Mouse (Mus musculus): ENCODE measurements around the gene Mxra8.
A peak's percentile ranks its signal among the peaks of the same experiment; 100 is the strongest.

Gene Mxra8

DNA sequence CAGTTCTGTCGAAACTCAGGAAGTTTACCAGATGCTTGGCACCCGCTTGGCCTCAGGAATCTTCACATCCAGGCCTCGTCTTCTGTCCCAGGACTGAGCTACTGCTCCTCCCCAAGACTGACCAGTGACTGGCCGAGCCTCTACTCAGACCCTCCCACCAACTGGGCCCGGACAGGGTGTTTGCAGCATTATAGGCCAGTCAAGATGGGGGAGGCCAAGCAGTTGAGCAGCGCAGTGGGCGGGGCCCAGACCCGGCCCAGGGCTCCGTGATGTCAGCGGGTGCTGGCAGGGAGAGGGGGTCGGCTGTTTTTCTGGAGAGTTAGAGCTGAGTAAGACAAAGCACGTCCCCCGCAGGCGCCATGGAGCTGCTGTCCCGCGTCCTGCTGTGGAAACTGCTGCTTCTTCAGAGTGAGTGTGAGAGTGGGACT, at the start of gene Mxra8:
Mxra8 (plus strand) TSS at position 198 of the 428 bp plus-strand sequence.
- DNase-seq = peak in 1 of 2 experiments; percentile 37

DNA sequence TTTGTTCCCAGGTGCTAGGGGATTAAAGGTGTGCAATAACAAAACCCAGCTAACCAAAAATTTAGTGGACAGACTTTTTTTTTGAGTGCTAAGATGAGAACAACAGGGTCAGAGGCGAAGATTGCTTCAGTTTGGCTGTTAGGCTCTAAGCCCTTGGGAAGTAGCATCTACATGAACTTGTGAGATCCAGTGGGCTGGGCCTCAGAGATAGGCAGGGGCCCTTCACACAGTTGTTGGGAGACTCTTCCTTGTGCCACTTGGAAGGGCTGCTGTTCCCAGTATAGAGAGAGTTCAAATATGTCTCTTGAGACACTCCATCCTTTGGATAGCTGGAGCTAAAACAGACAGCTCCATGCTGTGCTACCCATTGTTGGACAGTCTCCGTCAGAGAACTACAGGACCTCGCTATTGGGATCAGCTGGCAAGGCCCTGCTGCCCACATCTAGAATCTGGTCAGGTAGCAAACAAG, 49.4 kb upstream of the Mxra8 start, which contains the start of gene Ankrd65:
Ankrd65 (plus strand) TSS at position 419 of the 469 bp plus-strand sequence.
- no peak for DNase-seq

DNA sequence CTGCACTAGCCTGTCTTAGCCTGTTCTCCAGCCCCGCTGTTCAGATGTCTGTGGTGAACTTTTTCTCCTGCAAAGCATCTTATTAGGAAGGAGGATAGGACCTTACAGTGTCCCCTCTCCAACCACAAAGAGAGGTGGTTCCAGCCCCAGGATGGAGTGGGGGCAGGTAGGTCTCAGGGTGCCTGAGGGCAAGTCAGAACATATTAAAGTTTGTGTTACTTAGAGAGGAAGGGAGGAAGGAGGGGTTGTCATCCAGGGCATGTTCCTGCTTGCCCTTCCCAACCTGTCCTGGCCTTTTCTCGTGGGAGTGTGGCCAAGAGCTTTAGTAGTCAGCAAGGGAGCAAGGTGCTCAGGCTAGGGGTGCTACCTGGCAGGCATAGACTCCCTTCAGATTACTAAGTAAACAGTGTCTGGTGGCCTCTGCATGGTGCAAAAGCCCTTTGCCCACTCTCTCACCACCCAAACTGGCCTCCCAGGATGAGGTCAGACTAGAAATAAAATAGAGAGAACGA, 48.8 kb upstream of the Mxra8 start:
- no peak for DNase-seq

DNA sequence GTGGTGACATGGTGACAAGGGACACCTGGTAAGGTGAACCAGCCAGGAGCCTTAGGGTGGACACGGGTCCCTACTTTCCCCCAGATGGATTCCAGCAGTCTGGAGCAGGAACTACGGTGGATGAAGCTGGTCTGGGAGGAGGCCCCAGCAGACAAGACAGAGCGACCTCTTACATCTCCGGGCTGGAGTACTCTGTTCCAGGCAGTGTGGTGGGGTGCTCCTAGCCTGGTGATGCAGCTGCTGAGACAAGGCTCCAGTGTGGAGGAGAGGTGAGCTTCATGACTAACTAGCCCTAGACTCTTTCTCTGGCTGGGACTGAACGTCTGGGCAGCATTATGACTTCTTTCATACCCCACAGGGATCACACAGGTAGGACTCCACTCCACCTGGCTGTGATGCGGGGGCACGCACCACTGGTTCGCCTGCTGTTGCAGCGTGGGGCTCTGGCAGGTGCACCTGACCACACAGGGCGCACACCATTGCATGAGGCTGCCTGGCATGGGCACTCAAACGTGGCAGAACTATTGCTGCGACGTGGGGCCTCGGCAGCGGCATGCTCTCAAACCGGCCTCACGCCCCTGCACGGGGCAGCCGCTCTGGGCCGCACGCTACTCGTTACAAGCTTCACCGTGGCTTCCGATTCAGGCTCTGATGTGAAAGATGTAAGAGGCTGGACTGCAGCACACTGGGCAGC, 48.1 kb upstream of the Mxra8 start:
- DNase-seq = no peak

DNA sequence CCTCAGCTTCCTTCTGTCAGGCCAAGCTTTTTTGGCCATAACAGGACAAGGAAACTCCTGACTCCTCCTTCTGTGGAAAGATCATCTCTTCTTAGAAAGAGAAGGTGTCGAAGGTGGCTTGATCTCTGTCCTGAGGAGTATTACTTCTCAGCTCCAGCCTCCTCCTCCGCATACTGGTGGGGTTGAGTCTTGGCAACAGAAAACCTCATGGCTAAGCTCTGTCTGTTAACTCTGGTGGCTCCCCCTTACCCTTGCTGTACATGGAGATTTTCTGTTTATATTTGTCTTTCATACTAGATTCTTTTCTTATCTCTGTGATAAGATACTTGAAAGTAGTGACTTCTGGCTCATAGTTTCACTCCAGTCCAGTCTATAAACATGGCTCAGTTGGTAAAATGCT, 45.8 kb upstream of the Mxra8 start:
- DNase-seq = no peak

DNA sequence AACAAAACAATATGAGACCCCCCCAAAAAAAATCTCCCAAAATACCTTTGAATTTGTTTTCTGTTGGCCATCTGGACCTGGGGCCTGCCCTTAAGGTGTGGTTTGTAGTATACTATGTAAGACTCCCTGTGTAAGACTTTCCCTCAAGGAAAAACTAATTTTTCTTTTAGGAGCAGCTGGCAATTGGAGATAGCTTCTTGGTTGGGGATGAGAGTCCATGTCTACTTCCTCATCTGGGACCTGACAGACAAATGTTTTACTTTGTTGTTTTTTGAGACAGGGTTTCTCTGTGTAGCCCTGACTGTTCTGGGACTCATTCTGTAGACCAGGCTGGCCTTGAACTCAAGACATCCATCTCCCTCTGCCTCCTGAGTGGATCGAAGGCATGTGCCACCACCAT, 37.4 kb upstream of the Mxra8 start:
- DNase-seq = no peak

DNA sequence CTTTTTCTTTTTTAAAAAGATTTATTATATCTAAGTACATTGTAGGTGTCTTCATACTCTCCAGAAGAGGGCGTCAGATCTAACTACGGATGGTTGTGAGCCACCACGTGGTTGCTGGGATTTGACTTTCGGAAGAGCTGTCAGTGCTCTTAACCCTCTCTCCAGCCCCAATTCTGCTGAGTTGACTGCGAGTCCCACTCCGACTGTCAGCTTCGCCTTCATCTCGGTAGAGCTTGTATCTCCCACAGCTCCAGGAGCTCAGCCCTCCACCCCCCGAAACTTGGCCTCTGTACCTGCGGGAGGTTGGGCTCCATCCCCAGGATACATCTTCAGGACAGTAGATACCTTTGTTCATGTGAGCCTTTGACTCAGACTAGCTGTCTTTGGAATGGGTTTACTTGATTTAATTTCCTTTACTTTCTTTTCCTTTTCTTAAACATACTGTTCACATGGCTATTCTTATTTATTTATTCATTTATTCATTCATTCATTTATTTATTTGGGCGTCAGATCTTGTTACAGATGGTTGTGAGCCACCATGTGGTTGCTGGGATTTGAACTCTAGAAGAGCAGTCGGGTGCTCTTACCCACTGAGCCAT, 36.6 kb upstream of the Mxra8 start, which contains the start of gene Mrpl20:
Mrpl20 (plus strand) TSS at position 138 of the 599 bp plus-strand sequence.
- DNase-seq = no peak

DNA sequence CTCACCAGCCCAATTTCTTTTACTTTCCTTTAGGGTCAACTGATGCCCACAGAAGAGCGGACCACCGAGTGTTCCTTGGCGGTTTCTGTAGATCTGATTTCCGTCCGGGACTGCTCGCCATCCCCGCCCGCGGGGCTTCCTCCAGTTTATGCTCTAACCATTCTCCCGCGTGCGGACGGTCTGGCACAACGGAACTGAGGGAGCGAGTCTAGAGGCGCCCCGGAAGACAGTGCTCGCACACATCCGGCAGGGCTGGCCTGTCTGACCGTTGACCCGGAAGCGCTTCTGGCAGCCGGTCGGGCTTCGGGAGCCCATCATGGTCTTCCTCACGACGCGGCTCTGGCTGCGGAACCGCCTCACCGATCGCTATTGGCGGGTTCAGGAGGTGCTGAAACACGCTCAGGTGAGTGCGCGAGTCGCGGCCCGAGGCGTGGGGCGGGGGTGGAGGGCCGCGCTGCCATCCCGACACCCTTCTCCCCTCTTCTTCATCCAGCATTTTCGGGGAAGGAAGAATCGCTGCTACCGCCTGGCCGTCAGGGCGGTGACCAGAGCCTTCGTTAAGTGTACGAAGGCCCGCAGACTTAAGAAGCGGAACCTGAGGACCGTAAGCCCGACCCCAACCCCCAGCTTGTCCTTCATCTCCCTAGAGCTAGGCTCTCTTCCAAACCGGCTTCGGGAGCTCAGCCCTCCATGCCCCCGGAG, 36.0 kb upstream of the Mxra8 start:
- peak; percentile 89 to 92 for DNase-seq

DNA sequence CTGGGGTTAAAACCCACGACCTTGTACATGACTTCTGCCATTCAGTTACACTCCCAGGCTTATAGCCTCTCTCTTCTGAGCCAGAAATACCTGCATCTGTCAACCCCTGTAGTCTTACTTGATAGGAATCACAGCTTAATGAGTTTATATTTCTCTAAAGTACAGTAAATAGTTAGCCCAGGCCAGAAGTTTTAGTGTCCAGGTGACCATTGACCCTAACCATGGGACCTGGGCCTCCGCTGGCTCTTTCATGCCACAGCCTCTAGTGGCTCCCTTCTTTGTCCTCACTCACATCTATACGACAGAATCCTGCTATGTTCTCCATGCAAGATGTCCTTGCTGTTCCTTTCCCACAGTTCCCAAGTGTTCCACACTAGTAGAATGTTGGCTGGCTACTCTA, 31.6 kb upstream of the Mxra8 start:
- DNase-seq = no peak

DNA sequence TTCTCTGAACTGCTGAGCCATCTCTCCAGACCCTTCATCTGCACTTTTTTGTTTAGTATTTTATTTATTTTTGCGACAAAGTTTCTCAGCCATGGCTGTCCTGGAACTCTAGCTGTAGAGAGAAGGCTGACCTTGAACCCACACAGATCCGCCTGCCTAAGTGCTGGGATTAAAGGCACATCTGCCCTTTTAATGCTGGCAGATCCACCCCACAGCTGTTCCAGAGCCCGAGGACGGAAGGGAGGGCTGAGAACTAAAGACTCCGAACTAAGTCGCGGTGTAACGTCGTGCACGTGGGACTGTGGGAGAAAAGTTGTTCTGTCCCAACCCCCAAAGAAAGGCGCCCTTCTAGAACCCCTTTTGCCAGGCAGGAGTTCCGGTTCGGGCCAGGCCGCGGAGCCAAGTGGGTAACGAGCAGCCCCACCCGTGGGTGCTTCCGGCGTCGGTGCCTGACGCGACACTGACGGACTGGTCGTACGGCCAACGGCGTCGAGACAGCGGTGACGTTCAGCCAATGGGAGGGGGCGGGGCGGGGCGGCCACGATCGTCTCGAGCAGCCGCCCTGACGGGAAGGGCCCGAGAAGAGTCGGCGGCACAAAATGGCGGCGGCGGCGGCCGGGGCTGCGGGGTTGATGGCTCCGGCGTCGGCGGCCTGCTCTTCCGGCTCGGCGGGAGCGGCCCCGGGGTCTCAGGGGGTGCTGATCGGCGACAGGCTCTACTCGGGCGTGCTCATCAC, 27.4 kb upstream of the Mxra8 start, which contains the start of gene Ccnl2:
Ccnl2 (plus strand) TSS at position 561 of the 736 bp plus-strand sequence.
- peak; percentile 92 to 94 for DNase-seq

DNA sequence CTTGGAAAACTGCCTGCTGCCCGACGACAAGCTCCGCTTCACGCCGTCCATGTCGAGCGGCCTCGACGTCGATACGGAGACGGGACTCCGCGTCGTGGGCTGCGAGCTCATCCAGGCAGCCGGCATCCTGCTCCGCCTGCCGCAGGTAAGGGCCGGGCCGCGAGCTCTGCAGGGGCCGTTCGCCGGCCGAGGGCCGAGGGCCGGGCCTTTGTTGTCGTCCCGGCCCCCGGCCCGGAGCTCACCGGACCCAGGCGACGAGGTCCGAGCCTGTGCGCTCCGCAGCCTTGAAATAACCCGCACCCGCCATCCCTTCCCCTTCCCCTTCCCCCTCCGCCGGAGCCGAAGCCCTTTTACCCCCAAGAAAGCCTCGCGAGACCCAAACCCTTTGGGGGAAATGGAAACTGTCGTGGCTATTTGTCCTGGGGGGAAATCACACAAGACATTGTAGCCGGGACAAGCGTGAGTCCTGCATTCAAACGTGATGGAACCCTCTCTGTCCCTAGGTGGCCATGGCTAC, 26.8 kb upstream of the Mxra8 start:
- no peak for DNase-seq

DNA sequence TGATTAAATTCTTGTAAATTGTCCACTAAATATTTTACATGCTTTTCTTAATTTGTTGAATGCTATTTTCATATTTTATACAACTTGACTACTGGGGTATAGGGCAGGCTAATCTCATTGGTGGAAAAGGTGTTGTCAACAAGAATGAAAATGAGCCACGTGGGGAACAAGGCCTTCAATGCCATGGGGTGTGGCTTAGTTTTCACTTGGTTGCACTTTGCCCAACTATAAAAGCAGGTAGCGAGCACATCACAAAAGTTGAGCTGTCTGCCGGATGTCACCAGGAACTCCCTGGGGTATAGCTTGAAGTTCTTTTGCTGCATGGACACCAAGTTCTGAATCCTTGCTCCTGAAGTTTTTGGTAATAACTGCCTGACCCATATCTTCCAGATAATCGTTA, 21.9 kb upstream of the Mxra8 start:
- DNase-seq = no peak

DNA sequence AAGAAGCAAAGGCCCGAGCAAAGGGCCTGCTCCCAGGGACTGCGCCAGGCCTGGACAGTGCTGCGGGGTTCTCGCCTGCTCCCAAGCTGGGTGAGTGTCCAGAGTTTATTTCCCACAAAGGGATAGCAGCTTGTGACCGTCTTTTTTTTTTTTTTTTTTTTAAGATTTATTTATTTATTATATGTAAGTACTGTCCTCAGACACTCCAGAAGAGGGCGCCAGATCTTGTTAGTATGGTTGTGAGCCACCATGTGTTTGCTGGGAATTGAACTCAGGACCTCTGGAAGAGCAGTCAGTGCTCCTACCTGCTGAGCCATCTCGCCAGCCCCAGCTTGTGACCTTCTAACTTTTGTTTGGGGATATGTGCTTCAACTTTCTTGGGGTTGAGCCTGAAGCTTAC, 18.5 kb upstream of the Mxra8 start:
- DNase-seq = no peak

DNA sequence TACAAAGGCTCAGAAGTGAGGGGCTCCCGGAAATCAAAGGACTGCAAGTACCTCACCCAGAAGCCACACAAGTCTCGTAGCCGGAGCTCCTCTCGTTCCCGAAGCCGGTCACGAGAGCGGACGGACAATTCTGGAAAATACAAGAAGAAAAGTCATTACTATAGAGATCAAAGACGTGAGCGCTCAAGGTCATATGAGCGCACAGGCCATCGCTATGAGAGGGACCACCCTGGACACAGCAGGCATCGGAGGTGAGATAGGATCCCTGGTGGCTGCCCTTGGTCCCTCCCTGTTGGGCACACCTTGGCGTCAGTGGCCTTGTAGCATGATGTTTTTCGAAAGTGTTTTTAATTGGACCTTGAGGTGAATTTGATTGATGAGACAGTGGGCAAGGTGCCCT, 16.0 kb upstream of the Mxra8 start:
- no peak for DNase-seq

DNA sequence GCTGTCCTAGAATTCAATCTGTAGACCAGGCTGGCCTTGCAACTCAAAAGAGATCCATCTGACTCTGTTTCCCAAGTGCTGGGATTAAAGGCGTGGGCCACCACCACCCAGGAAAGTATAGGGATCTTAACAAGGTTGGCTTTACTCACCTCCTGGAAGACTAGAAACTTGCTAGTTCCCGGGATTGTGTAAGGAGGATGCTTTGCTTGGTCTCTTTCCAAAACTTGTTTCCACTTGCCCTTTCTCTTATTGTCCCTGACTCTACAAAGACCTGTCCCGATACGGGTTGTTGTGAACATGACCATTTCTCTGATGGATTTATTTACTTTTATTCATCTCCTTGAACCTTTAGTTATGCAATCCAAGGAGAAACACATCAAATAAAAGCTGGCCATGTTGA, 9.6 kb upstream of the Mxra8 start:
- no peak for DNase-seq

DNA sequence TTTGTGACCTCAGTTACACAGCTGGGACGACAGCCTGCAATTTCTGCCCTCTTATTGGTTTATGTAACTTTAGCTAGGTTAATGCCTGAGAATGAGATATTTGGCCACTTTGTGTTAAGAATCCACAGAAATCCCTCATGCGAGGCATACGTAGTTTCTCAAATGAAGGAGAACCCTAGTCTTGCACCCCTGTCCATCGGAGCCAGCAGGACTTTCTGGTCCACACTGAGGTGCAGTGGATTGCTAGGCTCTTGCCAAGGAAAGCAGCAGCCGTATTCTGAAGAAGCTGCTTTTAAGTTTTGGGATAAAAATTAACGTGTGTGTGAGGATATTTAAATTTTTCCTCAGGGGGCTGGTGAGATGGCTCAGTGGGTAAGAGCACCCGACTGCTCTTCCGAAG, 8.9 kb upstream of the Mxra8 start:
- no peak for DNase-seq

DNA sequence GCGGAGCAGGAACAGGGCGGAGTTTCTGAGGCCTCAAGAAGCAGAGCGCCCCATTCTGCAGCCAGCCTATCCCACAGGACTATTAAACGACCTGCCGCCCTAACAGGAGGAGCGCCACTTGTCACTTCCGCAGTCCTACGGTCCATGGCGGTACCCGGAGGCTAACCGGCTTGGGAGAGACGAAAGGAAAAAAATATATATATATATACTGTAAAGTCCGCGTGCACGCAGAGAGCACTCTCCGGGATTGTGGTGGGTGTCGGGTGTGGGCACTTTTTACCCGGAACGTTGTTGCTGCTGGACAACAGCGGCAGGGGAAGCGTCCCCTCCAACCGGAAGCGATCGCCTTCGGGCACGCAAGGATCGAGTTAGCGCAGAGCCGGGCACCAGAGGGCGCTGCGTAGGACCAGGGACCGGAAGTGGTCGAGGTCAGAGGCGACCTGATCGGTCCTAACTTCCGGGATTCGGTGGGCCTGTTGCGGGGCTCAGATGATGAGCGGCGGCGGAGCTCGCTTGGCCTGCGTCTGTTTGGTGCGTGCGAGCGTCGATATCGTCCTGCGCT, 8.2 kb upstream of the Mxra8 start, which contains the start of gene Aurkaip1:
Aurkaip1 (plus strand) TSS at position 68 of the 562 bp plus-strand sequence.
- DNase-seq = peak; percentile 88 to 92

DNA sequence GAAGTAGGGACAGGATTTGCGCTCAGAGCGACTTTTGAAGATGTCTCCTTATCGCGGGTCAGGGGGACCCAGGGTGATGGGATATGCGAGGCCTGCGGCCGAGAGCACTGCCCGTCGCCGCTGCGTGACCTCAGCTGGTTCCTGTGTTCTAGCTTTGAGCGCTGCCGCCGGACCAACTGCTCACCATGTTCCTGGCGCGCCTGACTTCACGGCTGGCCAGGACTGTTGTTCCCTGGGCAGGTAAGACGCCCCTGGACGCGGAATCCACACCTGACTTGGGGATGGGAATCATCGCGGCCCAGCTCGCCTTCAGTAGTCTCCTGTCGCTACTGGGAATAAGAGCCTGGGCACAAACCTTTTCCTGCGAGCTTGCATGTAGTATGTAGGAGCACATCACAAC, 7.6 kb upstream of the Mxra8 start:
- no peak for DNase-seq

DNA sequence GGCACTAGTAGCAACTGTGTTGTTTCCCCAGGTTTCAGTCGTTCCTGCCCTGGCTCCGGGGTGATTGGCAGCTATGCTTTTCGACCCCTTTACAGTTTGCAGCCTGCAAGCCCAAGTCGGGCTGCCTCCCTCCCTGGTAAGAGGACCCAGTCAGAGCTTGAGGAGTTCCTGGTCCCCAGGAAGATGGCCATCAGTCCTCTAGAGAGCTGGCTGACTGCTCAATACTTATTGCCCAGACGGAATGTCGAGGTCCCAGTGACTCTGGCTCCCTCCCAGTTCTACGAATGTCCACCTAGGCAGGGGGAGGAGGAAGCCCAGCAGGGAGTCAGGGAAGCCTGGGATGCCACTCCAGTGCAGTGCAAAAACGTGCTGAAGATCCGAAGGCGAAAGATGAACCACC, 7.2 kb upstream of the Mxra8 start:
- DNase-seq = no peak

DNA sequence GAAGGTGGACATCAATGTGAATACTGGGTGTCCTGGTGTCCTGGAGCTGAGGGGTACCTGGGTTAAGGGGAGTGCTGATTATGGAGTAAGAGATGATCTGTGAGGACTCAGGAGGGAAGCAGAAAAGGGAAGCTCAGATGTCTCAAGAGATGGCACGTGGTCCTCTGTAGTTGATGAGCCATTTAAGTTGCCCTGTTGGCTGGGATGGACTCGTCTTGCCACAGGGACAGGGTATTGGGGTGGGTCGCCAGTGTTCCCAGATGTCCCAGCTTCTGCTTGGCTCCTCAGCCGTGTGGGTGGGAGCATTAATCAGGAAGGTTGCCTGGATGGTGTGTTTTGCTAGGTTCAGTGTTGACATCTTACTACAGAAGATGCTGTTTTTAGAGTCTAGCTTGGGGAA, 6.2 kb upstream of the Mxra8 start:
- no peak for DNase-seq

DNA sequence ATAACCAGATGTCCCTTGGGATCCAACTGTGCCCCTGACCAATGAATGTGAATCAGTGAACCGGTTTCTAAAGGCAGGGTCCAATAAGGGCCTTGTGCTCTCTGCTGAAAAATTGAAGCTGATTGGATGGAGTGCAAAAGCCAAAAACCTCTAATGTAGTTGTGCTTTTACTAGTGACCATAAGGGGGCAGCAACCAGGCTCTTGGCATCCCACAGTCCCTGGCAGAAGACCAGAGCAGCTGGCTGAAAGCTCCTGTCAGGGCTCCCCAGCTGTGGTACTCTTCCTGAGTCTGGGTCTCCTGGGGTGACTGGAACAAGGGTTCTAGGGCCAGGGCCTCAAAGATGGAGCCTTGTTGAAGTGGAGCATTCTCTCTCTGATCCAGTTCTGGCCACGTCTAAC, 5.6 kb upstream of the Mxra8 start:
- peak in 1 of 2 experiments; percentile 48 for DNase-seq

DNA sequence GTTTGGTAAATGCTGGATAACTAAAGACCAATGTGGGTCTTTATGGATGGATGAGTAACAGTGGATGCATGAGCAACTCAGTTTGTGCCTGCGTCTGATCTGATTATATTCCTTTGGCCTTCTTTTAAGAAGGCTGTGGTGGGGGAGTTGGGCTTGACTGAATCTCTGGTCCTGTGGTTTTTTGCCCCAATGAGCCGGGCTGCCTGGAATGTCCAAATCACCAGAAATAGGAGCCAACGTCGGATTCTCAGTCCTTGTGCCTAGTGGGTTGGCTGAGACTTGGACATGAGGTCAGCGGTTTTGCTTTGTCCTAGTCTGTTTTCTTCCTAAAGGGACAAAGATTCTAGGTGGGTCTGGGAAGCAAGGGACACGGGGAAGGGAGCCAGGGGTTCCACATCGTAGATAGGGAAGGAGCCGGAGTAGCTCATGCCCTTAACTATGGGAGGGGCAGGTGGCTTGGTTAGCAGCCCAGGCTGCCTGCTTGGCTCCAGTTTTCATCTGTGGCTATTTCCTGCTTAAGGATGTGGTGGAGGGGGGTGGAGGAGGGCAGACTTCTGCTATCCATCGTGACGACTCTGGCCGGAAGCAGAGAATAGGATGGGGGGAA, 2.0 kb upstream of the Mxra8 start:
- DNase-seq = no peak
